Mouse (Mus musculus): ENCODE results near the gene Chga. TPM values are rescaled to one million over a fixed set of nuclear protein-coding genes. Genes with fewer than 3 reads are reported as not detected.

Chga gene
- total and polyA plus RNA-seq, 2 experiments from 2014 or later: 123 to 171 TPM

DNA sequence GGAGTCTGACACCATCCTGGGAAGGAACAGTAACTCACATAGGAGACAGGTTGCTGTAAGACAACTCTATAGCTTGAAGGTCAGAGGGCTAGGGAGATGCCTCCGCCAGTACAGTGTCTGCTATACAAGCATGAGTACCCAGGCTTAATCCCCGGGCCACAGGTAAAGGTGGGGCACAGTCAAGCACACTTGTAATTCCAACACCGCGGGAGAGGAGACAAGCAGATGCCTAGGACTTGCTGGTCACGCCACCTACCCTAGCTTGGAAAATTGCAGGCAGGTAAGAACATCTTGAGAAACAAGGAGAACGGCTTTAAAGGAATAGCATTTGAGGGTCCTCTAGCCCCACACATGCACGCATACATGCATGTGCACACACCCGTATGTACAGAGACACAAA is 52.3 kb downstream of the Chga start:
- Histone ChIP-seq H3K4me2 (ENCODE audit: low read depth) (no peak overlapping the region), H3K27ac (ENCODE audit: low read depth, low read length) (no peak overlapping the region), H3K9ac (no peak overlapping the region), H3K4me3 (ENCODE audit: low read depth, low read length) (no peak overlapping the region), H3K27me3 (ENCODE audit: insufficient read depth, low read length) (no peaks in the 10 kb centered on the region), H3K36me3 (ENCODE audit: insufficient read depth) (peaks cover 12% of the 10 kb centered on the region; the same call in 1 of the 2 replicates), H3K4me1 (ENCODE audit: insufficient read depth) (peaks cover 10% of the 10 kb centered on the region), H3K9me3 (ENCODE audit: low read length) (no peaks in the 10 kb centered on the region)
- DNase-seq (no peak), ATAC-seq (no peak)
- WGBS: 94% methylated on average over 8 of the region's 8 CpGs
- no peak for TF ChIP-seq CTCF (IDR thresholded peaks at IDR 0.05; ENCODE audit: low read depth)

DNA sequence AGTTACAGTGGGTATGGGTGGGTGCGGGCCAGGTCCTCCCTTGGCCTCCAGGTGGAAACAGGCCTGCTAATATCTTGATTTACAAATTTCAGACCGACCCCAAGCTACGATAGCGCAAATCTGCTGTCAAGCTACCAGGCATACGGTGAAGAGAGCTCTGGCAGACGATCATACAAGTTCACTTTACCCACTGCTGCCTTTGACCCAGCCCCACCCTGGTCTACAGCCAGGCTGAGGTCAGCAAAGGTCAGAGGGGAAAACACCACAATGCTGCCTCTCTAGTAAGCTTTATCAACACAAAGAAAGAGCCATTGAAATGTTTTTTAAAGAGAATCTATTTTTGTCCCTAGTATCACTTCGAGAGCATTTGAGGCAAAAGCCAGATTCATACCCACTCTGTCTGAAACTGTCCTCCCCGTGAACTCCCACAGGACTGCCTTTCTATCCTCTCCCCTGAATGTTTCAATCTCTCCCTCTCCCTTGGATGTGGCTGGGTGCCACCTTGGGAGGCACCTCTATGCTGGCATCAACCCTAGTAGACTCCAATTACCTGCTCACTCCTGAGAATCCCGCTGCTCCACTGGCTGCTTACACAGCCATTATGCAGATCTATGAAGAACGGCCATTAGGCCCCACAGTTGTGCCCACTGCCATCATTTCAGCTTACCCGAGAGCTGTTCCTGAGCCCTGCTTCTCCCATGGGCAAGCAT is 53.2 kb downstream of the Chga start:
- 71% methylated on average over 11 of the region's 11 CpGs for WGBS

DNA sequence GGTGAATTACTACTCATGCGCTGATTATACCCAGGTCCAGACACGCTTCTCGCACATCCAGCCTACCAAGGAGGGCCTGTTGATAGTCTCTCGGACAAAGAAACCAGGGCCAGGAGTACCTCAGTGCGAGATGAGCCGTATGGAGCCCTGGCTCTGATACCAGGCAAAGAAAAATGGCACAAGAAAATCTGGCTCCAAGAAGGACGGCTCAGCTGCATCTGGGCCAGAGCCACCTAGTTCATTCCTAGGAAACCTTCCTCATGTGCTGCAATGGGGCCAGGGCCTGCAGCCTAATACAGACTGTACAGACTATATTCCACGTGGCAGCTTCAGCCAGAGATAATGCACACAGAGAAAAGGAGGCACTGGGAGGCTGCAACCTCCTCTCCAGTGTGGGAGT is 56.2 kb downstream of the Chga start:
- 87% methylated on average over 8 of the region's 8 CpGs for WGBS

More for the DNA sequence above, 53.2 kb downstream of the Chga start:
- 0 out of 2 replicates have a peak, but pooled peaks cover 6% of the 10 kb centered on the region for H3K4me1 ChIP-seq (ENCODE audit: insufficient read depth)
- no peak overlapping the region for H3K4me2 ChIP-seq (ENCODE audit: low read depth)
- no peak overlapping the region for H3K4me3 ChIP-seq (ENCODE audit: low read depth, low read length)
- no peaks in the 10 kb centered on the region for H3K9me3 ChIP-seq (ENCODE audit: low read length)
- H3K27me3 ChIP-seq (ENCODE audit: insufficient read depth, low read length): no peaks in the 10 kb centered on the region
- DNase-seq (no peak), ATAC-seq (no peak)
- H3K36me3 ChIP-seq (ENCODE audit: insufficient read depth): peaks cover 12% of the 10 kb centered on the region; the same call in 1 of the 2 replicates
- no peak overlapping the region for H3K27ac ChIP-seq (ENCODE audit: low read depth, low read length)
- TF ChIP-seq CTCF (IDR thresholded peaks at IDR 0.05; ENCODE audit: low read depth): no peak
- 0 out of 2 replicates have a peak overlapping the region, but pooled peaks have one; percentile 0 for H3K9ac ChIP-seq

DNA sequence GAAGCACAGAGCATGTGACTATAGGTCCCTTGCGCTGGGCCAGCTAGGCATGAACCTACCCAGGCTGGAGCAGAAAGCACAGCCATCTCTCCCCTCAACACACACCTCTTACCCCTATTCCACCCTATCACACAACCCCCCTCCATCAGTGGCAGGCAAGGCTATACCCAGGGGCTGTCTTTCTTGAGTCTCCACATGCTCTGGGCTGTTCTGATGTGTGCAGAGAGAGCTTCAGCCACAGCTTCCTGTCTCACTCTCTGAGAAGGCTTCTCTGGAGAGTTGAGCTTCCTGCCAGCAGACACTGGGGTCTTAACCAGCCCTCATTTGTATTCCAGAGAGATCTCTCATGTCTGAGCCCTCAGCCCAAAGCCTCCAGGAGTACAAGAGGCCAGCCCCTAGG is 57.7 kb downstream of the Chga start:
- Histone ChIP-seq H3K4me2 (ENCODE audit: low read depth) (no peak overlapping the region), H3K9ac (no peak overlapping the region), H3K27ac (ENCODE audit: low read depth, low read length) (no peak overlapping the region), H3K4me1 (ENCODE audit: insufficient read depth) (0 out of 2 replicates have a peak, but pooled peaks cover 6% of the 10 kb centered on the region), H3K9me3 (ENCODE audit: low read length) (no peaks in the 10 kb centered on the region), H3K36me3 (ENCODE audit: insufficient read depth) (no peaks in the 10 kb centered on the region), H3K4me3 (ENCODE audit: low read depth, low read length) (no peak overlapping the region), H3K27me3 (ENCODE audit: insufficient read depth, low read length) (no peaks in the 10 kb centered on the region)
- WGBS: 100% methylated on average over 1 of the region's 1 CpGs
- no peak for TF ChIP-seq CTCF (IDR thresholded peaks at IDR 0.05; ENCODE audit: low read depth)
- no peak for DNase-seq
- peak; percentile 49 for ATAC-seq

More for the DNA sequence above, 56.2 kb downstream of the Chga start:
- H3K4me2 ChIP-seq (ENCODE audit: low read depth): no peak overlapping the region
- no peaks in the 10 kb centered on the region for H3K27me3 ChIP-seq (ENCODE audit: insufficient read depth, low read length)
- H3K9me3 ChIP-seq (ENCODE audit: low read length): no peaks in the 10 kb centered on the region
- no peaks in the 10 kb centered on the region for H3K36me3 ChIP-seq (ENCODE audit: insufficient read depth)
- ATAC-seq (no peak), DNase-seq (no peak)
- no peak overlapping the region for H3K4me3 ChIP-seq (ENCODE audit: low read depth, low read length)
- H3K4me1 ChIP-seq (ENCODE audit: insufficient read depth): 0 out of 2 replicates have a peak, but pooled peaks cover 6% of the 10 kb centered on the region
- TF ChIP-seq CTCF (IDR thresholded peaks at IDR 0.05; ENCODE audit: low read depth): no peak
- no peak overlapping the region for H3K27ac ChIP-seq (ENCODE audit: low read depth, low read length)
- no peak overlapping the region for H3K9ac ChIP-seq

- Histone ChIP-seq H3K4me3 (ENCODE audit: low read depth, low read length) (no peak overlapping the region), H3K36me3 (ENCODE audit: insufficient read depth) (no peaks in the 10 kb centered on the region), H3K4me2 (ENCODE audit: low read depth) (no peak overlapping the region), H3K9me3 (ENCODE audit: low read length) (no peaks in the 10 kb centered on the region), H3K27me3 (ENCODE audit: insufficient read depth, low read length) (no peaks in the 10 kb centered on the region), H3K9ac (no peak overlapping the region), H3K27ac (ENCODE audit: low read depth, low read length) (no peak overlapping the region), H3K4me1 (ENCODE audit: insufficient read depth) (0 out of 2 replicates have a peak, but pooled peaks cover 6% of the 10 kb centered on the region)
- ATAC-seq: no peak
- TF ChIP-seq CTCF (IDR thresholded peaks at IDR 0.05; ENCODE audit: low read depth): no peak
- DNase-seq: no peak
- whole genome bisulfite sequencing: 85% methylated on average over 4 of the region's 4 CpGs
These were observed 58.6 kb downstream of the Chga start for GRCm38 (mm10) chr12:102613411-102613810.

Other genes with a start within 250 kb of the Chga start
- 79.6 and 88.1 TPM in 2 replicates for gene Lgmn, start 115.2 kb upstream of the Chga start, total RNA-seq (2014; rRNA removed)
- gene Lgmn, start 115.2 kb upstream of the Chga start, polyA plus RNA-seq (2015; fragmentation: Nextera tagmentation; extraction: Ambion mirVana): 121 and 139 TPM in 2 replicates
- 28.9 and 34.9 TPM in 2 replicates for gene Golga5, start 85.8 kb upstream of the Chga start, total RNA-seq (2014; rRNA removed)
- 24.4 and 25.6 TPM in 2 replicates for gene Golga5, start 85.8 kb upstream of the Chga start, polyA plus RNA-seq (2015; fragmentation: Nextera tagmentation; extraction: Ambion mirVana)
- gene Itpk1, start 150.0 kb downstream of the Chga start, total RNA-seq (2014; rRNA removed): 47.5 and 66.5 TPM in 2 replicates
- 47.6 and 50.8 TPM in 2 replicates for gene Itpk1, start 150.0 kb downstream of the Chga start, polyA plus RNA-seq (2015; fragmentation: Nextera tagmentation; extraction: Ambion mirVana)
- 35.0 and 47.2 TPM in 2 replicates for gene Moap1, start 188.7 kb downstream of the Chga start, total RNA-seq (2014; rRNA removed)
- 53.4 and 61.4 TPM in 2 replicates for gene Moap1, start 188.7 kb downstream of the Chga start, polyA plus RNA-seq (2015; fragmentation: Nextera tagmentation; extraction: Ambion mirVana)
- 5.7 and 6.0 TPM in 2 replicates for gene Tmem251, start 188.8 kb downstream of the Chga start, total RNA-seq (2014; rRNA removed)
- 12.9 and 13.1 TPM in 2 replicates for gene Tmem251, start 188.8 kb downstream of the Chga start, polyA plus RNA-seq (2015; fragmentation: Nextera tagmentation; extraction: Ambion mirVana)
- not detected in 2 replicates for gene Gm28051, start 202.8 kb downstream of the Chga start, total RNA-seq (2014; rRNA removed)
- not detected in 2 replicates for gene Gm28051, start 202.8 kb downstream of the Chga start, polyA plus RNA-seq (2015; fragmentation: Nextera tagmentation; extraction: Ambion mirVana)
- gene Gon7, start 202.8 kb downstream of the Chga start, total RNA-seq (2014; rRNA removed): 27.1 and 27.7 TPM in 2 replicates
- 36.1 and 41.7 TPM in 2 replicates for gene Gon7, start 202.8 kb downstream of the Chga start, polyA plus RNA-seq (2015; fragmentation: Nextera tagmentation; extraction: Ambion mirVana)
- gene Ubr7, start 203.0 kb downstream of the Chga start, total RNA-seq (2014; rRNA removed): 53.9 and 59.1 TPM in 2 replicates
- 25.6 and 26.1 TPM in 2 replicates for gene Ubr7, start 203.0 kb downstream of the Chga start, polyA plus RNA-seq (2015; fragmentation: Nextera tagmentation; extraction: Ambion mirVana)
- gene Gm20604, start 203.7 kb downstream of the Chga start, total RNA-seq (2014; rRNA removed): 30.0 and 30.5 TPM in 2 replicates
- 42.5 and 46.3 TPM in 2 replicates for gene Gm20604, start 203.7 kb downstream of the Chga start, polyA plus RNA-seq (2015; fragmentation: Nextera tagmentation; extraction: Ambion mirVana)